Mouse (Mus musculus) left cerebral cortex, postnatal 4 days (tissue): ENCODE measurements around the gene Vps4a. TPM values are rescaled to one million over a fixed set of nuclear protein-coding genes. Genes with fewer than 3 reads are reported as not detected.
A peak's percentile ranks its signal among the peaks of the same experiment; 100 is the strongest.

ENCODE experiments used
- DNase-seq: peaks from one replicate; pipeline ENCODE4 v3.0.0-alpha.2; 2022
- intact Hi-C: fragments of 180-260 bp; cut with DNase I; formaldehyde crosslinking; loops from one replicate; pipeline ENCODE4 v1.15.1; 2025
- total RNA-seq, 2 experiments: library from RNA; stranded (reverse); gene quantifications; 2 replicates each; pipeline ENCODE4 v1.2.3; 2021

Vps4a gene
- total RNA-seq, 2 experiments from 2014 or later, result 137 to 143 TPM

GRCm38 (mm10) chr8:107048061-107048941, 17.3 kb downstream of the Vps4a start, which contains the start of gene Pdf:
Pdf (minus strand) TSS chr8:107048614.
- peak; percentile 82 for DNase-seq
- intact Hi-C loops, result no loop called here

DNA sequence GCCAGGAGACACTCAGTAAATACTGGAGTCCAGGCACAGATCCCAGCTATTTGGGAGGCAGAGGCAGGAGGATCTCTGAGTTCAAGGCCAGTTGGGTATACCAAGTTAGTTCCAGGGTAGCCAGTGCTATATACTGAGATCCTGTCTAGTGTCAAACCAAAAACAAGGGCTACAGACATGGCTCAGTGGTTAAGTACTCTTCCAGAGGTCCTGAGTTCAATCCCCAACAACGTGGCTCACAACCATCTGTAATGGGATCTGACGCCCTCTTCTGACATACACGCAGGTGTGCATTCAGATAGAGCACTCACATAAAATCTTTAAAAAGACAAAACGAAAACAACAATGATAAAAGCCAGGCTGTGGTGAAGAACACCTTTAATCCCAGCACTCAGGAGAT, 18.5 kb downstream of the Vps4a start:
- intact Hi-C loops, result no loop called here
- no peak for DNase-seq

DNA sequence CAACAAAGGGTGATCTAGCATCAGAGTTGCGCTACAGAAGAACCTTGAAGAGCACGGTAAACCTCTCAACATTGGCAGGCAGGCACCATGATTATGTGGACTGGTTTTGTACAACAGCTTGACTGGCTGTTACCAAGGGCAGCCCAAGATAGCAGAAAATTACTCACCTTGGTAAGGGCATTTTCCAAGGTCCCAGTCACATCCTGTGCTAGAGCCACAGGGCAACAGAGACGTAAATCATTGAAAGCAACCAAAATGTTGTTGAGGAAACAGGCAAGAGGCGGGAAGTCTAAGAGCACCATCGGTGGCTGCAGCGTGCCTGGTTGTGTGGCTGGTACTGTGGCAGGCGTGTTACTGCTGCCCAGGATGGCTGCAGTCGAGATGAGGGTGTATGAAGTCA, 21.0 kb downstream of the Vps4a start:
- intact Hi-C loops, result no loop called here
- DNase-seq, result no peak

- DNase-seq, result peak; percentile 96
- intact Hi-C loops, result no loop called here
Measured at GRCm38 (mm10) chr8:107056076-107056972, 25.3 kb downstream of the Vps4a start, which contains the start of the genes Cog8 and Nip7. Cog8 (minus strand) TSS chr8:107056689. Nip7 (plus strand) TSS chr8:107056877.

DNA sequence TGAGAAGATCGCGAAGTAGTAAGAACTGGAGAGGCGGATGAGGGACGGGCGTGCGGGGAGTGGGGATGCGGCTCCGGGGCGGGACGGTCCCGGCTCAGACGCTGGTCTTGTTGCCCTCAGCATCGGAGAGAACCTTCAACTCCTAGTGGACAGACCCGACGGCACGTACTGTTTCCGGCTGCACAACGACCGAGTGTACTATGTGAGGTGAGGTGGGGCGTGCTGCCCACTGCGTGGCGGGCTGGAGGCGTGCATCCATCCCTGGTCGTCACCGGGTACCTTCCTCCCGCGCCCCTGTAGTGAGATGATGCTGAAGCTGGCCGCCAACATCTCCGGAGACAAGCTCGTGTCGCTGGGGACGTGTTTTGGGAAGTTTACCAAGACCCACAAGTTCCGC, 25.9 kb downstream of the Vps4a start:
- intact Hi-C loops, result no loop called here

DNA sequence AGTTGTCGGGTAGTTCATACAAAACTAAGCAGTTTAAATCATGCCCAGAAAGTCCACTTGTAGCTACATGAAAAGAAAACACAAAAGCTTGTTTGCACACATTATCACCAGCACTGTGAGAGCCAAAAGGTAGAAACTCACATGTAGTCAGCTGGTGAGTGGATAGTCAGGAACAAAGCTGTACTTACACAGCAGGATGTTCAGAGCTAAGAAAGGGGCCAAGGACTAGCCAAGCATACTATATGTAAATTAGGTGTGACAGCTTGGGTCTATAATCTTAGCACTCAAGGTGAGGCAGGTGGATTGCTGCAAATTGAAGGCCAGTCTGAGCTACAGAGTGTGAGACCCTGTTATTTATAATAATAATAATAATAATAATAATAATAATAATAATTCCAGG, 31.6 kb downstream of the Vps4a start:
- no peak for DNase-seq
- intact Hi-C loops, result no loop called here

More for the DNA sequence above, 25.9 kb downstream of the Vps4a start:
- peak; percentile 27 for DNase-seq

GRCm38 (mm10) chr8:107065511-107066496, 34.8 kb downstream of the Vps4a start, which contains the start of gene Tmed6:
Tmed6 (minus strand) TSS chr8:107065644.
- no peak for DNase-seq
- intact Hi-C loops, result no loop called here

DNA sequence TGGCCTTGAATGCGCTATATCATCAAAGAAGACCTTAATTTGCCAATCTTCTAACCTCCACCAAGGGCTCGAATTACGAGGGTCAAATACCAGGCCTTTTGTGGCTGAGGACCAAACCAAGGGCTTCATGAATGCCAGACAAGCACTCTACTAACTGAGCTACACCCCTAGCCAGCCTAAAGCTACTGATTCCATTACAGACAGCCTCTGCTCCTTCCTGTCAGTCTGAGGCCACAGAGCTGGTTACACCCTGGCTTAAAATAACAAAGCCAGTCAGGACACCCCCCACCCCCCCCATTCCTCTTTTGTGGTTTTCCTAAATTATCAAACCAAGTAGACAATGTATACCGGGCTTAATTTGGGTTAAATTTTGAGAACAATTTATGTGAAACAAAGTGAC, 42.7 kb downstream of the Vps4a start:
- intact Hi-C loops, result no loop called here
- no peak for DNase-seq

DNA sequence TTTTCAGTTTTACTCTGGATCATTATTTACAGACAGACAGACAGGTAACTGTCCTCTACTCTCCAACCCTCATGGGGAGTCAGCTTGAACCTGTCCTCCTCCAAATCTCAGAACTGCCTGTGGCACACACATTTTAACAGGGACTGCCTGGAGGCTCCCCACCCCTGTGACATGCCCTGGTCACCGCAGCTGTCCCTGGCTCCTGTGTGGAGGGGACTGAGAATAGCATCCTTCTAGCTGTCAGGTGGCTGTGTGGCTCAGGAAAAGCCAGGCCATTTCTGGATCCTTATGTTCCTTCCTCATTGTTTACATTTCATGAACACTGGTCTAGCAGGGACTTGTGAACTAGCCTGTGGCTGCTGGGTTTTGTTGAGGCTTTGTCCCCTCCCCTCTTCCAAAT, 43.1 kb downstream of the Vps4a start:
- intact Hi-C loops, result no loop called here
- no peak for DNase-seq

- intact Hi-C loops, result no loop called here
- no peak for DNase-seq
Measured at GRCm38 (mm10) chr8:107076239-107076888, 45.3 kb downstream of the Vps4a start.

DNA sequence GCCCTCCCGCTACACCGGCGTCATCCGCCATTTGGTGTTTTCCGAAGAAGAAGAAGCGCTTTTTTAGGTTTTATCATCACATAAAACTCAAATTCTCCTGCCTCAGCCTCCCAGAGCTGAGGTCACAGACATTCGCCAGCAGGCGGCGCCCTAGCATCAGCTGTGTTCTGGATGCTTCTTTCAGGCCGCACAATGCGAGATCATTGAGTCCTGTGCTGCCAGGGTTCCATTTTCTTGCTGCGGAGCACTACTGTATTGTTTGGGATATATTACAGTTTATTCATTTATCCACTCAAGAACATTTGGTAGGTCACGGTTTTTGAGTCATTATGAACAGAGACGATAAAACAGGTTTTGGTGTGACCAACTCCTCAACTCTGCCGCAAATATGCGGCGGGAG, 54.3 kb downstream of the Vps4a start:
- no peak for DNase-seq
- intact Hi-C loops, result no loop called here

DNA sequence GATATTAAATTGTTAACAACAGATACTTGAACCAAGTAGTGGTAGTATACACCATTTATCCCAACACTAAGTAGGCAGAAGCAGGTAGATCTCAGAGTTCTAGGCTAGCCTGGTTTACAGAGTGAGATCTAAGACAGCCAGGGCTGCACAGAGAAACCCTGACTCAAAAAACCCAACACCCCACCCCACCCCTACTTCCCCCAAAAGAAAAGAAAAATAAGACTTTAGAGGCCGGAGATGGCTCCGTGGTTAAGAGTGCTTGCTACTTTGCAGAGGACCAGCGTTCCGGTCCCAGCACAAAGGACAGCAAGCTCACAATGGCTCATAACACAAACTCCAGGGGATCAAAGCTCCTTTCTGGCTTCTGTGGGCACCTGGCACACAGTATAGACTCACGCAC, 55.0 kb downstream of the Vps4a start:
- no peak for DNase-seq
- intact Hi-C loops, result no loop called here

DNA sequence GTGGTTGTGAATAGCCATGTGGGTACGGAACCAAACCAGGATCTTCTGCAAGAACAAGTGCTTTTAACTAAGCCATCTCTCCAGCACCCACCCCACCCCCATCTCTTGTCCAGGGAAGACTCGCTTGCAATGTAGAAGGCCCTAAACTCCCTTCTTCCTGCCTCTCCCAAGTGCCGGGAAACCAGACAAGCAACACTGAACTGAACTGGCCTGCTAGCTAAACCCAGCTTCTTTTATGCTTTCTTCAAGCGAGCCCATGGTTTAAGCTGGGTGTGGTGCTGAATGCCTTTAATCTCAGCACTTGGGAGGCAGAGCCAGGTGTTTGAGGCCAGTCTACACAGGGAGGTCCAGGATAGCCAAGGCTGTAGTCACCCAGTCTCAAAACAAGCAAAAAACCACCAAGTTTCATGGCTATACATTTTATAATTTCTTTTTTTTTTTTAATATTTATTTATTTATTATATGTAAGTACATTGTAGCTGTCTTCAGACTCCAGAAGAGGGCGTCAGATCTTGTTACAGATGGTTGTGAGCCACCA, 57.6 kb downstream of the Vps4a start:
- no peak for DNase-seq
- intact Hi-C loops, result no loop called here

DNA sequence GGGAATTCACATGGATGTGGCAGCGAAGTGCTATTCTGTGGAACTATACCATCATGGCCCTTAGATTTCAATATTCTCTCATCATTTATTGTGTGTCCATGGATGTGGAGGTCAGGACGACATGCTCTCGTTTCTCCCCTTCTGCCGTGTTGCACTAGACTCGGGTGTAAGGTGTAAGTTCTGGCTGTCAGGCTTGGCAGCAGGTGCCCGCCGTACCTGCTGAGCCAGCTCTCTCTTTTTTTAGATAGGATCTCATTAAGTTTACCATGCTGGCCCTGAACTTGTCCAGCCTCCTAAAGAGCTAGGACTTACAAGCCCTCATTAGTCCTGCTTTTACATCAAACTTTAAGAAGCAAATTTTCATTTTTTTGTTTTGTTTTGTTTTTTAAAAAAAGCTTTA, 59.5 kb downstream of the Vps4a start:
- intact Hi-C loops, result no loop called here
- DNase-seq, result no peak

Other genes with a start within 250 kb of the Vps4a start
- gene Has3, start 161.0 kb upstream of the Vps4a start, total RNA-seq, result 10 to 100 TPM; 16.7 to 17.7 TPM
- 10 to 100 TPM; 30.0 to 30.2 TPM for gene Utp4, start 137.6 kb upstream of the Vps4a start, total RNA-seq
- 1 to 10 TPM; 6.3 to 6.5 TPM for gene Sntb2, start 95.5 kb upstream of the Vps4a start, total RNA-seq
- 10 to 100 TPM; 22.5 to 23.2 TPM for gene Pdf, start 17.4 kb downstream of the Vps4a start, total RNA-seq
- 10 to 100 TPM; 21.3 to 22.8 TPM for gene Cog8, start 25.5 kb downstream of the Vps4a start, total RNA-seq
- 10 to 100 TPM; 52.1 to 64.6 TPM for gene Nip7, start 25.7 kb downstream of the Vps4a start, total RNA-seq
- gene Tmed6, start 34.4 kb downstream of the Vps4a start, total RNA-seq, result not detected
- 10 to 100 TPM; 43.9 to 47.2 TPM for gene Terf2, start 65.3 kb downstream of the Vps4a start, total RNA-seq
- 10 to 100 TPM; 98.3 to 99.8 TPM for gene Cyb5b, start 119.4 kb downstream of the Vps4a start, total RNA-seq